In the genomic region with DNA sequence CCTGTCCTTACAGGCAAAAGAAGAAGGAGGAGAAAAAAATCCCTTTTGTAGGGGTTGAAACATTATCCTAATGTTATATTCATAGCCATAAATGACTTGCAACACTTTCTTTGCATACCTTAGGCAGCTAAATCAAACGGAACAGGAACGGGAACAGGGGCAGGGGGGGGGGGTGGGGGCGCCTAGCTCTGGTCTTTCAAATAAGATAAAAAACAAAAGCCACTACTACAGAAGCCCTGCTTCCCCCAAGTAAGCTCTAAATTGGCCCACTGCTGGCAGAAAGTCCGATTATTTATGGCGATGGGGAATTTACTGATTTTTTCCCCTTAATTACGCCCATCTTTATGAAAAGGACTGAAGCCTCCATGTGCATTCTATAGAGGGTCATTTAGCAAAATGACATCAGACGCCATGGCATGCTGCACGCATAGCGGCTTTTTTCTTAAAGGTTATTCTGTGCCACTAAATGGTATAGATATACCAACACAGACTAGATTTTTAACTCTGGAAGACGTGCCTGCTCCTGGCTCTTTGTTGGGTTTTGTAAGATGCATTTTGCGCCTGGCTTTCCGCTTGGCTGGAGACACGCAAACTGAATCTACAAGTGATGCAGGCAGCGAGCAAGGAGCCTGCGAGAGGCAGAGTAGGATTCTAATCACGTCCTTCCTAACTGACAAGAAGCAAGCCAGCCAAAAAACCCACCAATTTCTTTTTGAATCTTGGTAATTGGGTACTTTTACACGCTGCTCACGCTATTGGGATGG, we compare ENCODE assay signal across 9 mouse cellular contexts. TPM values are rescaled to one million over a fixed set of nuclear protein-coding genes. Genes with fewer than 3 reads are reported as not detected.
A peak's percentile ranks its signal among the peaks of the same experiment; 100 is the strongest.
DNase-seq lines count a peak whose midpoint lies in the region; ATAC-seq lines count a peak whose summit lies in the region.
"Had no signal": no experiment of that assay in that cellular context is flagged by ENCODE, and none has a peak within 500 bp of the region (broad histone marks: within the 10 kb centered on the region; RNA-seq: fewer than 3 reads in every experiment).

No protein-coding gene starts in this region.

- intact Hi-C loops in gastrocnemius, postnatal 14 days (cut with DNase I; ENCODE audit: low total_unique reads) = no loop called here

- H3K9me3 ChIP-seq in forebrain, embryonic 14.5 days (replicated peaks; ENCODE audit: control insufficient read depth, low read length) = no peaks in the 10 kb centered on the region
- H3K9me3 ChIP-seq in neural tube, embryonic 14.5 days (ENCODE audit: control insufficient read depth, low read length) = no peaks in the 10 kb centered on the region
- no peaks in the 10 kb centered on the region for H3K9me3 ChIP-seq in liver, embryonic 12.5 days (replicated peaks)
- H3K9me3 ChIP-seq: limb, embryonic 15.5 days had no signal

- peak overlapping the region; percentile 40 for H3K9ac ChIP-seq in forebrain, embryonic 14.5 days (ENCODE audit: low read length)
- 0 out of 2 replicates have a peak overlapping the region, but pooled peaks have one; percentile 34 for H3K9ac ChIP-seq in neural tube, embryonic 14.5 days (replicated peaks; ENCODE audit: low read depth, low read length)
- H3K9ac ChIP-seq in liver, embryonic 12.5 days = no peak overlapping the region
- H3K9ac ChIP-seq: limb, embryonic 15.5 days had no signal

- peak overlapping the region; percentile 42 for H3K4me2 ChIP-seq in forebrain, embryonic 14.5 days (ENCODE audit: low read length)
- peak overlapping the region; percentile 48 for H3K4me2 ChIP-seq in neural tube, embryonic 14.5 days (ENCODE audit: low read depth, low read length)
- H3K4me2 ChIP-seq in liver, embryonic 12.5 days = no peak overlapping the region

- peak overlapping the region; percentile 73 for H3K27ac ChIP-seq in forebrain, embryonic 14.5 days (ENCODE audit: low read depth, low read length)
- H3K27ac ChIP-seq in neural tube, embryonic 14.5 days (ENCODE audit: low read depth, low read length) = peak overlapping the region; percentile 78
- H3K27ac ChIP-seq in liver, embryonic 12.5 days = no peak overlapping the region
- H3K27ac ChIP-seq: limb, embryonic 15.5 days had no signal

- no peaks in the 10 kb centered on the region for H3K36me3 ChIP-seq in forebrain, embryonic 14.5 days (ENCODE audit: control insufficient read depth, insufficient read depth, low read length)
- H3K36me3 ChIP-seq in neural tube, embryonic 14.5 days (ENCODE audit: control insufficient read depth, insufficient read depth, low read length) = no peaks in the 10 kb centered on the region
- no peaks in the 10 kb centered on the region for H3K36me3 ChIP-seq in liver, embryonic 12.5 days
- H3K36me3 ChIP-seq: limb, embryonic 15.5 days had no signal

- no peaks in the 10 kb centered on the region for H3K27me3 ChIP-seq in forebrain, embryonic 14.5 days (replicated peaks; ENCODE audit: control insufficient read depth, insufficient read depth, low read length)
- H3K27me3 ChIP-seq in neural tube, embryonic 14.5 days (ENCODE audit: control insufficient read depth, insufficient read depth, low read length) = no peaks in the 10 kb centered on the region
- peaks cover 100% of the 10 kb centered on the region for H3K27me3 ChIP-seq in liver, embryonic 12.5 days (replicated peaks)

- peaks cover 32% of the 10 kb centered on the region for H3K4me1 ChIP-seq in forebrain, embryonic 14.5 days (ENCODE audit: control insufficient read depth, insufficient read depth, low read length)
- H3K4me1 ChIP-seq in neural tube, embryonic 14.5 days (ENCODE audit: control insufficient read depth, insufficient read depth, low read length) = peaks cover 30% of the 10 kb centered on the region
- H3K4me1 ChIP-seq in liver, embryonic 12.5 days = no peaks in the 10 kb centered on the region

- H3K4me3 ChIP-seq in forebrain, embryonic 14.5 days (ENCODE audit: low read depth, low read length) = peak overlapping the region; percentile 5; the same call in 1 of the 2 replicates
- H3K4me3 ChIP-seq in neural tube, embryonic 14.5 days (ENCODE audit: low read depth, low read length) = peak overlapping the region; percentile 20
- H3K4me3 ChIP-seq in liver, embryonic 12.5 days = no peak overlapping the region
- H3K4me3 ChIP-seq: limb, embryonic 15.5 days had no signal

- peak; percentile 49 for ATAC-seq in forebrain, embryonic 14.5 days
- peak; percentile 3; the same call in 1 of the 2 replicates for ATAC-seq in neural tube, embryonic 14.5 days (ENCODE audit: low read depth)
- no peak for ATAC-seq in monocyte, adult 5-6 weeks (replicated peaks; ENCODE audit: insufficient number of reproducible peaks, low FRiP score, low TSS enrichment, poor library complexity, severe bottlenecking)
- ATAC-seq in liver, embryonic 12.5 days = no peak

- peak; percentile 56 for DNase-seq in embryo, embryonic 9.5 days (ENCODE audit: extremely low spot score)
- DNase-seq in forebrain, embryonic 14.5 days (ENCODE audit: low spot score) = peak; percentile 98
- DNase-seq in layer of hippocampus, postnatal 14 days (ENCODE audit: low spot score in 2 of 2) = peak; percentile 49 to 80
- DNase-seq in gastrocnemius, postnatal 14 days = no peak
- no peak for DNase-seq in adrenal gland, adult 2 months

- WGBS in forebrain, embryonic 14.5 days = under 1% methylated on average over 18 of the region's 18 CpGs
- WGBS in neural tube, embryonic 14.5 days = 2% methylated on average over 18 of the region's 18 CpGs
- 6% methylated on average over 18 of the region's 18 CpGs for WGBS in liver, embryonic 12.5 days (ENCODE audit: insufficient replicate concordance)

RNA-seq across cellular contexts. Expression of a gene that starts 4.0 kb away (rescaled TPM):
- polyA plus RNA-seq in forebrain, embryonic 14.5 days (2014; fragmentation: Nextera tagmentation; extraction: Ambion mirVana) = 26.6 and 28.8 TPM in 2 replicates
- 1 to 10 TPM; 7.3 to 8.0 TPM for total RNA-seq in layer of hippocampus, postnatal 14 days (2021)
- polyA plus RNA-seq in neural tube, embryonic 14.5 days (2014; fragmentation: Nextera tagmentation; extraction: Ambion mirVana) = 8.7 and 8.8 TPM in 2 replicates
- total RNA-seq in gastrocnemius, postnatal 14 days (2021) = not detected
- not detected in 3 replicates for total RNA-seq in monocyte, adult 5-6 weeks (2017)
- total RNA-seq in adrenal gland, adult 2 months (2021) = 1 to 10 TPM in 1 of 2 experiments, under 1 TPM in 1; 0.58 to 1.8 TPM
- 1.8 and 2.1 TPM in 2 replicates for polyA plus RNA-seq in adrenal gland, adult 2 months (2012; rRNA removed)
- 0.29 and 0.33 TPM in 2 replicates for polyA plus RNA-seq in liver, embryonic 12.5 days (2016; fragmentation: Nextera tagmentation; extraction: Ambion mirVana)

RNA-seq across cellular contexts. Expression of a gene that starts 32.2 kb away (rescaled TPM):
- polyA plus RNA-seq in forebrain, embryonic 14.5 days (2014; fragmentation: Nextera tagmentation; extraction: Ambion mirVana) = not detected in 2 replicates
- not detected for total RNA-seq in layer of hippocampus, postnatal 14 days (2021)
- polyA plus RNA-seq in neural tube, embryonic 14.5 days (2014; fragmentation: Nextera tagmentation; extraction: Ambion mirVana) = not detected in 2 replicates
- total RNA-seq in gastrocnemius, postnatal 14 days (2021) = not detected
- total RNA-seq in monocyte, adult 5-6 weeks (2017) = not detected in 3 replicates
- total RNA-seq in adrenal gland, adult 2 months (2021) = 1 to 10 TPM in 1 of 2 experiments, not detected in 1; 2.6 TPM
- polyA plus RNA-seq in adrenal gland, adult 2 months (2012; rRNA removed) = 0.36 TPM in 1 of 2 replicates, not detected in the other
- 12.0 and 13.4 TPM in 2 replicates for polyA plus RNA-seq in liver, embryonic 12.5 days (2016; fragmentation: Nextera tagmentation; extraction: Ambion mirVana)
- polyA plus RNA-seq: limb, embryonic 15.5 days had no signal

Comparison
In these comparisons a context has a peak if more than half of its experiments do, and no peak if none do; other contexts are left out.
1. DNase-seq: peak in embryo, embryonic 9.5 days (single experiment), forebrain, embryonic 14.5 days (single experiment) and layer of hippocampus, postnatal 14 days (2 of 2); none in gastrocnemius, postnatal 14 days (single experiment) and adrenal gland, adult 2 months (single experiment).
2. ATAC-seq: peak in forebrain, embryonic 14.5 days (single experiment) and neural tube, embryonic 14.5 days (single experiment); none in monocyte, adult 5-6 weeks (single experiment) and liver, embryonic 12.5 days (single experiment).